Mouse (Mus musculus) spleen, adult 2 months (tissue): ENCODE data around the gene Clnk.

ENCODE experiments used
- CTCF ChIP-seq: fragments of 200-500 bp; IDR thresholded peaks from 2 replicates; pipeline ENCODE4 v1.5.1; 2011; ENCODE audit warnings: mild to moderate bottlenecking, inconsistent platforms; ENCODE audit not compliant: insufficient read depth, insufficient read length, insufficient replicate concordance; ENCODE audit errors: extremely low read depth
- POLR2A ChIP-seq: fragments of 200-500 bp; IDR thresholded peaks from 2 replicates; pipeline ENCODE4 v1.6.1; 2011; ENCODE audit warnings: low read depth, low read length, inconsistent platforms

DNA sequence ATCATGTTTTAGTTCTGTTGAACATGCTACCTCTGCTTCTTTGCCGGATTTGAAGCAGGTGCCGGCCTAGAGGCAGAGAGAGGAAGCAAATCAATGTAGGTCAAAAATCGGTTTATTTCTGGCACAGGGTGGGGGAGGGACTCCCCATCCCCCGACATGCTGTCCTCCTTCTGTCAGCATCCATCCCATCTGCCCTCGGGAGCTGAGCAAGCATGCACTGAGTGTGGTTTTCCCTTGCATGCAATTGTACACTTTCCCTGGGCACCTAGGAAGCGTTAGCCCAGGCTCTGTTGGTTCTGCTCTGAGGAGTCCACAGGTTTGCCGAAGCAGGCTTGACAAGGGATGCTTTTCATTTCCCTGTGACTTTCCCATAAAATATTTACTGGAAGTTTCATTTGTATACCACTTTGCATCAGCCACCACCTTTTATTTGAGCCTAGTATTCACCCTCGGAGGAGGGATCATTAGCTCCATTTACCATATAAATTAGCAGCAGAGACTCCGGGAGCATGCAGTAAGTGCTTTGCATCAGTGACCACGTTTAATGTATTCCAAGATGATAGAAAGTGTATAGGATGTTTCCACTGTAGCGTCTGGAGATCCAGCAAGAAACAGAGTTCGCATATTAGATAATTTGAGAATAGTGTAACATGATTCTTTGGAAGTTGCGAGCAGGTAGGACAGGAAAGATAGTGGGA is 14.2 kb downstream of the Clnk start:
- no peak for TF ChIP-seq CTCF
- no peak for TF ChIP-seq POLR2A
